Mouse (Mus musculus) c-Kit-positive CD71-positive TER-119-positive erythroid progenitor cells, embryonic 14.5 days (primary cell): ENCODE results near the gene Irgm1.
"Not testable (repeated sequence)": the region's sequence is repeated elsewhere in the genome, so short reads cannot be mapped to it uniquely, and the experiment has no call there.

Experiments used
- DNase-seq: peaks from one replicate; pipeline ENCODE4 v3.0.0-alpha.2; 2013; ENCODE audit warnings: low spot score

Irgm1 gene

GRCm38 (mm10) chr11:48853474-48854180, 17.9 kb downstream of the Irgm1 start:
- peak; percentile 87 for DNase-seq

- DNase-seq = peak; percentile 25
These were observed 18.6 kb downstream of the Irgm1 start for GRCm38 (mm10) chr11:48852624-48853473.

GRCm38 (mm10) chr11:48852190-48852589, 19.3 kb downstream of the Irgm1 start:
- no peak for DNase-seq

- DNase-seq = no peak
These were observed 20.1 kb downstream of the Irgm1 start for GRCm38 (mm10) chr11:48851270-48851995.

GRCm38 (mm10) chr11:48850240-48850639, 21.2 kb downstream of the Irgm1 start:
- DNase-seq = no peak

- no peak for DNase-seq
These were observed 24.6 kb downstream of the Irgm1 start for GRCm38 (mm10) chr11:48846881-48847280.

GRCm38 (mm10) chr11:48846362-48846761, 25.1 kb downstream of the Irgm1 start:
- DNase-seq = not testable (repeated sequence)

GRCm38 (mm10) chr11:48845244-48845815, 26.2 kb downstream of the Irgm1 start:
- DNase-seq = no peak

- no peak for DNase-seq
These were observed 27.2 kb downstream of the Irgm1 start for GRCm38 (mm10) chr11:48844309-48844708.

GRCm38 (mm10) chr11:48843202-48843601, 28.3 kb downstream of the Irgm1 start:
- no peak for DNase-seq

- no peak for DNase-seq
These were observed 29.1 kb downstream of the Irgm1 start for GRCm38 (mm10) chr11:48842378-48842792.

- no peak for DNase-seq
These were observed 30.3 kb downstream of the Irgm1 start for GRCm38 (mm10) chr11:48841213-48841612.

GRCm38 (mm10) chr11:48840805-48841204, 30.7 kb downstream of the Irgm1 start:
- DNase-seq = no peak

- DNase-seq = no peak
These were observed 32.4 kb downstream of the Irgm1 start for GRCm38 (mm10) chr11:48838879-48839680.

GRCm38 (mm10) chr11:48838181-48838797, 33.2 kb downstream of the Irgm1 start:
- DNase-seq = no peak

- DNase-seq = no peak
These were observed 33.9 kb downstream of the Irgm1 start for GRCm38 (mm10) chr11:48837310-48838180.

- no peak for DNase-seq
These were observed 34.5 kb downstream of the Irgm1 start for GRCm38 (mm10) chr11:48836990-48837309.

- no peak for DNase-seq
These were observed 35.6 kb downstream of the Irgm1 start for GRCm38 (mm10) chr11:48835923-48836322.

GRCm38 (mm10) chr11:48833731-48834639, 37.5 kb downstream of the Irgm1 start:
- DNase-seq = peak; percentile 90
